Mouse (Mus musculus): ENCODE results near the gene Ppp1r36. TPM values are rescaled to one million over a fixed set of nuclear protein-coding genes. Genes with fewer than 3 reads are reported as not detected.
A peak's percentile ranks its signal among the peaks of the same experiment; 100 is the strongest.

Ppp1r36 gene
- total and polyA plus RNA-seq, 3 experiments = not detected

DNA sequence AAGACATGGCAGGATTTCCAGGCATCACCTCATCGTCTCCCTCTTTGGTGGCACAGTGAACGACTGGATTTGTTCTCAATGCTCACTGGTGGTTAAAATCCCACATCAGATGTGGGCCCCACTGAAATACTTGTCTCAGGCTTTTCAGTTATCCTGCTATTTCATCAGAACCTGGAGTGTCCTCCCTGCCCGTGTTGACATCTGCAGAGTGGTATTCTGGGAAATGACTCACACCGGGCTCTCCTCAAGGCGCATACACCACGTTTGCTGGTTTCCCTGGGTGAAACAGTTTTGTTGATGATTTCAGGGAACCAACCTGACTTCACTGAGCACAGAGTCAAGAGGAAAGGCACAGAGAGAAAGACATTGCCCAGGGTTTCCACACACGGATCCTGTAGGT, 49.9 kb downstream of the Ppp1r36 start:
- no peak for TF ChIP-seq TAL1 (IDR thresholded peaks at IDR 0.05; ENCODE audit: low read length)
- no peak for TF ChIP-seq USF1 (IDR thresholded peaks at IDR 0.05; ENCODE audit: low read depth, low read length)
- no peak for TF ChIP-seq CHD2 (IDR thresholded peaks at IDR 0.05; ENCODE audit: low read length)
- no peak for TF ChIP-seq ZKSCAN1 (IDR thresholded peaks at IDR 0.05; ENCODE audit: low read depth, low read length)
- TF ChIP-seq MYB (IDR thresholded peaks at IDR 0.05; ENCODE audit: low read depth, low read length) = no peak
- TF ChIP-seq POLR2AphosphoS5 (IDR thresholded peaks at IDR 0.05; ENCODE audit: borderline replicate concordance, low read depth, low read length) = no peak
- no peak for TF ChIP-seq SIN3A (IDR thresholded peaks at IDR 0.05; ENCODE audit: low read length)
- no peak for TF ChIP-seq HCFC1 (IDR thresholded peaks at IDR 0.05; ENCODE audit: low read depth, low read length)
- no peak for TF ChIP-seq EP300 (IDR thresholded peaks at IDR 0.05; ENCODE audit: low read depth in 1 of 2, low read length in 2 of 2)
- no peak for TF ChIP-seq MAFK (IDR thresholded peaks at IDR 0.05; ENCODE audit: borderline replicate concordance, low read depth, low read length)
- TF ChIP-seq POLR2AphosphoS2 (IDR thresholded peaks at IDR 0.05; ENCODE audit: low read length) = no peak
- no peak for TF ChIP-seq RCOR1 (IDR thresholded peaks at IDR 0.05; ENCODE audit: low read depth, low read length)
- no peak for TF ChIP-seq MXI1 (IDR thresholded peaks at IDR 0.05; ENCODE audit: low read depth, low read length)
- TF ChIP-seq KAT2A (conservative IDR thresholded peaks at IDR 0.05; ENCODE audit: low read depth, low read length) = no peak
- no peak for TF ChIP-seq RAD21 (IDR thresholded peaks at IDR 0.05; ENCODE audit: low read depth, low read length)
- Histone ChIP-seq H3K79me2 (ENCODE audit: control insufficient read depth, insufficient read depth, low read length, poor library complexity) (no peaks in the 10 kb centered on the region), H3K9ac (ENCODE audit: control insufficient read depth, low read depth, low read length, poor library complexity, severe bottlenecking) (no peak overlapping the region), H3K36me3 (ENCODE audit: control insufficient read depth in 1 of 2, insufficient read depth in 2 of 2, low read length in 2 of 2) (peaks cover 0 to 1% of the 10 kb centered on the region in 2 experiments; a peak in 2 of 4 replicates), H3K27me3 (ENCODE audit: control insufficient read depth in 1 of 2, insufficient read depth in 2 of 2, low read length in 2 of 2) (no peaks in the 10 kb centered on the region), H3K4me3 (ENCODE audit: control insufficient read depth in 1 of 2, insufficient read depth in 1 of 2, low read depth in 2 of 2, low read length in 2 of 2) (no peak overlapping the region), H3K9me3 (replicated peaks; ENCODE audit: insufficient read depth, low read length) (no peaks in the 10 kb centered on the region), H3K27ac (ENCODE audit: control insufficient read depth, low read depth, low read length) (no peak overlapping the region), H3K4me1 (ENCODE audit: control insufficient read depth in 1 of 2, insufficient read depth in 2 of 2, low read length in 2 of 2) (no peaks in the 10 kb centered on the region; a peak in 1 of 4 replicates)
- no peak for DNase-seq (ENCODE audit: low read depth, low spot score)

DNA sequence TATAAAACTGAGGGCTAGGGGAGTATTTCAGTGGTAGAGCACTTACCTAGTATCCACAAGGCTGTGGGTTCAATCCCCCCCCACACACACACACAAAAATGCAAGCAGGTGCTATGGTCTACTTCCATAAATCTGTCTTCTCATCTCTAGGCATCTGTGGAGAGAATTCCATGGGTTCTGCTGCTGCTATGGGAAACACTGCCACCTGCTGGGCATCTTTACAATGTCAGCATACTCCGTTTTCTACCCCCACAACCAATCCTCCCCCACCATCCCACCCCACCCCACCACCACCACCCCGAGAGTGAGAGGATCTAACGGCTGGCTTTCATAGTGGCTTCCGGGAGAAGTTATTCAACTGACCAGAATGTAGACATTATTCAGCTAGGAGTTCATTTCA, 54.7 kb downstream of the Ppp1r36 start:
- peak; percentile 71 for DNase-seq (ENCODE audit: low read depth, low spot score)
- Histone ChIP-seq H3K9me3 (replicated peaks; ENCODE audit: insufficient read depth, low read length) (no peaks in the 10 kb centered on the region), H3K79me2 (ENCODE audit: control insufficient read depth, insufficient read depth, low read length, poor library complexity) (no peaks in the 10 kb centered on the region), H3K4me1 (ENCODE audit: control insufficient read depth in 1 of 2, insufficient read depth in 2 of 2, low read length in 2 of 2) (peaks cover 0 to 8% of the 10 kb centered on the region in 2 experiments; a peak in 1 of 4 replicates), H3K36me3 (ENCODE audit: control insufficient read depth in 1 of 2, insufficient read depth in 2 of 2, low read length in 2 of 2) (peaks cover 0 to 10% of the 10 kb centered on the region in 2 experiments; a peak in 2 of 4 replicates), H3K27me3 (ENCODE audit: control insufficient read depth in 1 of 2, insufficient read depth in 2 of 2, low read length in 2 of 2) (no peaks in the 10 kb centered on the region), H3K9ac (ENCODE audit: control insufficient read depth, low read depth, low read length, poor library complexity, severe bottlenecking) (no peak overlapping the region), H3K27ac (ENCODE audit: control insufficient read depth, low read depth, low read length) (no peak overlapping the region), H3K4me3 (ENCODE audit: control insufficient read depth in 1 of 2, insufficient read depth in 1 of 2, low read depth in 2 of 2, low read length in 2 of 2) (no peak overlapping the region)
- TF ChIP-seq SMC3 (IDR thresholded peaks at IDR 0.05; ENCODE audit: low read depth, low read length) (peak; percentile 63), RAD21 (IDR thresholded peaks at IDR 0.05; ENCODE audit: low read depth, low read length) (peak; percentile 74), UBTF (IDR thresholded peaks at IDR 0.05; ENCODE audit: borderline replicate concordance, insufficient read depth, low read depth, low read length) (no peak), CTCF (IDR thresholded peaks at IDR 0.05 in 2 of 3, conservative IDR thresholded peaks at IDR 0.05 in 1 of 3; ENCODE audit: control insufficient read depth in 1 of 3, insufficient read depth in 1 of 3, low read depth in 2 of 3, low read length in 3 of 3, poor library complexity in 1 of 3, severe bottlenecking in 1 of 3) (peak; percentile 60 to 83 (median 74))

Measured in MEL (cell line).